Mouse (Mus musculus) thymus, adult 2 months (tissue): Measurements from ENCODE around the gene Degs1. TPM values are rescaled to one million over a fixed set of nuclear protein-coding genes. Genes with fewer than 3 reads are reported as not detected.

Source experiments
- DNase-seq: peaks from one replicate; pipeline ENCODE4 v3.0.0; 2021
- H3K27ac ChIP-seq: fragments of 200-500 bp; 2 replicates; pipeline ENCODE4 v1.5.1; 2012; ENCODE audit warnings: low read length, control low read depth; ENCODE audit not compliant: control insufficient read depth, insufficient read depth
- H3K27me3 ChIP-seq: fragments of 200-500 bp; 2 replicates; pipeline ENCODE4 v1.6.1; 2012; ENCODE audit warnings: mild to moderate bottlenecking, low read length, moderate library complexity, mixed read lengths; ENCODE audit not compliant: control insufficient read depth, insufficient read depth
- H3K36me3 ChIP-seq: fragments of 200-500 bp; 2 replicates; pipeline ENCODE4 v1.6.1; 2012; ENCODE audit warnings: mild to moderate bottlenecking, low read length, moderate library complexity; ENCODE audit not compliant: control insufficient read depth, insufficient read depth
- H3K4me1 ChIP-seq: fragments of 200-500 bp; replicated peaks from 2 replicates; pipeline ENCODE4 v1.6.1; 2012; ENCODE audit warnings: low read length; ENCODE audit not compliant: control insufficient read depth, insufficient read depth
- H3K4me3 ChIP-seq: fragments of 200-500 bp; 2 replicates; pipeline ENCODE4 v1.5.1; 2012; ENCODE audit warnings: mild to moderate bottlenecking, low read length, control low read depth, moderate library complexity; ENCODE audit not compliant: control insufficient read depth, insufficient read depth
- CTCF ChIP-seq: fragments of 200-500 bp; IDR thresholded peaks from 2 replicates; pipeline ENCODE4 v1.5.1; 2012; ENCODE audit warnings: mild to moderate bottlenecking, control low read depth, low read length, moderate library complexity, borderline replicate concordance; ENCODE audit not compliant: control insufficient read depth, poor library complexity, insufficient read depth; ENCODE audit errors: extremely low read depth
- POLR2A ChIP-seq: fragments of 200-500 bp; IDR thresholded peaks from 2 replicates; pipeline ENCODE4 v1.6.1; 2012; ENCODE audit warnings: mild to moderate bottlenecking, low read length, control low read depth, moderate library complexity; ENCODE audit not compliant: control insufficient read depth, poor library complexity, insufficient read depth; ENCODE audit errors: extremely low read depth
- WGBS: fragments of 180-500 bp; shearing (Covaris S2); methylation state at CpG from one replicate; pipeline ENCODE4 v1.1.7; 2018; 5-methylcytosine and 5-hydroxymethylcytosine counted together
- polyA plus RNA-seq: library from polyadenylated mRNA; depleted of rRNA; stranded (reverse); fragments of >200 nt; gene quantifications from 2 replicates; pipeline ENCODE4 v1.2.3, GENCODE M21; 2012

Degs1 gene
- polyA plus RNA-seq, 1 experiment: 67.3 TPM

- no peak for DNase-seq
- H3K4me1 ChIP-seq: peaks cover 32% of the 10 kb centered on the region
- H3K27me3 ChIP-seq: no peaks in the 10 kb centered on the region
- WGBS: 96% methylated on average over 12 of the region's 12 CpGs
- H3K4me3 ChIP-seq: no peak overlapping the region
- H3K27ac ChIP-seq: peak overlapping the region; percentile 40; the same call in 1 of the 2 replicates
- TF ChIP-seq POLR2A: no peak
- TF ChIP-seq CTCF: no peak
- H3K36me3 ChIP-seq: no peaks in the 10 kb centered on the region
Observed at GRCm38 (mm10) chr1:182253756-182254534, 28.7 kb downstream of the Degs1 start.

- Histone ChIP-seq H3K4me3 (no peak overlapping the region), H3K4me1 (peaks cover 32% of the 10 kb centered on the region), H3K27ac (no peak overlapping the region), H3K27me3 (no peaks in the 10 kb centered on the region), H3K36me3 (no peaks in the 10 kb centered on the region)
- WGBS: 90% methylated on average over 10 of the region's 10 CpGs
- no peak for DNase-seq
- TF ChIP-seq CTCF: no peak
- no peak for TF ChIP-seq POLR2A
Observed at GRCm38 (mm10) chr1:182252534-182253171, 30.0 kb downstream of the Degs1 start.

- TF ChIP-seq POLR2A: no peak
- TF ChIP-seq CTCF: no peak
- H3K27me3 ChIP-seq: no peaks in the 10 kb centered on the region
- no peak for DNase-seq
- H3K27ac ChIP-seq: no peak overlapping the region
- no peak overlapping the region for H3K4me3 ChIP-seq
- H3K36me3 ChIP-seq: no peaks in the 10 kb centered on the region
- H3K4me1 ChIP-seq: peaks cover 30% of the 10 kb centered on the region
- WGBS: 29% methylated on average over 4 of the region's 4 CpGs
Observed at GRCm38 (mm10) chr1:182250734-182251133, 31.9 kb downstream of the Degs1 start.

- Histone ChIP-seq H3K36me3 (no peaks in the 10 kb centered on the region), H3K4me1 (peaks cover 18% of the 10 kb centered on the region), H3K4me3 (no peak overlapping the region), H3K27ac (no peak overlapping the region), H3K27me3 (no peaks in the 10 kb centered on the region)
- TF ChIP-seq CTCF (no peak), POLR2A (no peak)
- 88% methylated on average over 8 of the region's 8 CpGs for WGBS
- DNase-seq: no peak
Observed at GRCm38 (mm10) chr1:182249298-182249697, 33.3 kb downstream of the Degs1 start.

- Histone ChIP-seq H3K4me1 (no peaks in the 10 kb centered on the region), H3K27me3 (no peaks in the 10 kb centered on the region), H3K27ac (no peak overlapping the region), H3K4me3 (no peak overlapping the region), H3K36me3 (no peaks in the 10 kb centered on the region)
- WGBS: 75% methylated on average over 5 of the region's 5 CpGs
- no peak for DNase-seq
- no peak for TF ChIP-seq POLR2A
- no peak for TF ChIP-seq CTCF
Observed at GRCm38 (mm10) chr1:182245003-182245402, 37.6 kb downstream of the Degs1 start.

- no peak overlapping the region for H3K4me3 ChIP-seq
- no peak for DNase-seq
- no peaks in the 10 kb centered on the region for H3K27me3 ChIP-seq
- 88% methylated on average over 7 of the region's 7 CpGs for WGBS
- no peaks in the 10 kb centered on the region for H3K36me3 ChIP-seq
- no peak overlapping the region for H3K27ac ChIP-seq
- TF ChIP-seq CTCF (no peak), POLR2A (no peak)
- no peaks in the 10 kb centered on the region for H3K4me1 ChIP-seq
Observed at GRCm38 (mm10) chr1:182238056-182238703, 44.4 kb downstream of the Degs1 start.
